Mouse (Mus musculus): Measurements from ENCODE around the gene Gm9922. TPM values are rescaled to one million over a fixed set of nuclear protein-coding genes. Genes with fewer than 3 reads are reported as not detected.

The Gm9922 gene
- polyA plus RNA-seq (2015; fragmentation: Nextera tagmentation; extraction: Ambion mirVana): 4.7 and 6.2 TPM in 2 replicates

DNA sequence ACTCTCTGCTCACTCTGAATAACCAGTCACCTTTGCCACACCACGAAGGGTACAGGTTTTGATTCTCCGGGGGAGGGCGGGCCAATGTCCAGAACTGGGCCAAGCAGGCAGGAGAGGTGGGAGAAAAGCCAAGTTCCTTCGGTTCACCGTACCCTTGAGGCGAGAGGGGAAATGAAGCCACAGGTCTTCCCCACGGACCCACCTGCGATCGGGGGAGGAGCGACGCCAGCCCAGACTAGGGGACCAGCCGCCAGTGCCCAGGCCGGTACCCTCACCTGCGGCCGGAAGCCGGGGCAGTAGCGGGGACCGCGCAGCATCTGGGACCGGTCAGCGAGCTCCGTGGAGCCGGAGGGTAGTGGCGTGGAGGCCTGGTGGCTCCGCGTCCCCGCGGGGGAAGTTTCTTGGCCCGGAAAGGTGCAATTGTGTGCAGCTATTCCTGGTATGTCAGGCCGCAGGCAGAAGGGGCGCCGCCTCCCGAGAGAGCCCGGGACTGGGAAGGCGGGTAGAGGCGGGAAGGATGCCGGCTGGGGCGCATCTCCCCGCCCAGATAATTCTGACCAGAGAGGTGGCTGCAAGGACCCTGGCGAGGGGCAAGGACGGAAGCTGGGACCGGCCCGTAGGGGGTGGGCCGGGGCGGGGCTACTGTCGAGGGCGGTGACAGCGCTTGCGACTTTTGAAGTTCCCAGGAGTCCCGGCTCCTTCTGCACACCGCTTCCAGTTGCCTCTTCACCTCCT lies at the start of gene Gm9922, which contains the start of gene Lmo7:
Gene Gm9922, minus strand, starts transcription at position 578 of the 735 bp plus-strand sequence.
Gene Lmo7, plus strand, starts transcription at position 721 of the 735 bp plus-strand sequence.
- no peaks in the 10 kb centered on the region for H3K36me3 ChIP-seq
- WGBS: under 1% methylated on average over 49 of the region's 51 CpGs
- ATAC-seq (ENCODE audit: insufficient number of reproducible peaks, low FRiP score, low TSS enrichment, low read depth): peak; percentile 80
- H3K4me2 ChIP-seq: peak within 1 kb of the TSS; percentile 74
- 0 out of 2 replicates have a peak, but pooled peaks cover 3% of the 10 kb centered on the region for H3K27me3 ChIP-seq
- peaks cover 26% of the 10 kb centered on the region; the same call in 1 of the 2 replicates for H3K4me1 ChIP-seq
- peak within 1 kb of the TSS; percentile 32 for H3K9ac ChIP-seq
- H3K9me3 ChIP-seq: no peaks in the 10 kb centered on the region
- H3K27ac ChIP-seq: peak within 1 kb of the TSS; percentile 65
- peak within 1 kb of the TSS; percentile 56 for H3K4me3 ChIP-seq

GRCm38 (mm10) chr14:101778426-101778825 lies 48.8 kb upstream of the Gm9922 start:
- H3K4me3 ChIP-seq: no peak overlapping the region
- H3K9me3 ChIP-seq: no peaks in the 10 kb centered on the region
- ATAC-seq (ENCODE audit: insufficient number of reproducible peaks, low FRiP score, low TSS enrichment, low read depth): no peak
- 93% methylated on average over 3 of the region's 3 CpGs for WGBS
- H3K4me1 ChIP-seq: no peaks in the 10 kb centered on the region
- H3K36me3 ChIP-seq: no peaks in the 10 kb centered on the region
- H3K9ac ChIP-seq: no peak overlapping the region
- no peaks in the 10 kb centered on the region for H3K27me3 ChIP-seq
- no peak overlapping the region for H3K27ac ChIP-seq
- H3K4me2 ChIP-seq: no peak overlapping the region

DNA sequence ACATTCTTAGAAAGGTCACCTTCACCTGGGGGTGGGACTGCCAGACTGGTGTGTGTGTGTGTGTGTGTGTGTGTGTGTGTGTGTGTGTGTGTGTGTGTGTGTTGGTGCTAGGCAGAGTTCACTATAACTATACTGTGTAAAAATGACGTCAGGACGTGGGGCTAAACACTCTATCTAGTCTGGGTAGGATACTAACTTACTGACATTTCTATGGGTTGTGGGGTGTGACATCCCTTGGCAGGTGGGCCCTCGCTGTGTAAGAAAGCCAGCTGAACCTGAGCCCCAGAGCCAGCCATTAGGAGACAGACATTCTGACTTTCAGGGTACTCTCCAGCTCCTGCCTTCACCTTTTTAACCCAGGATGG lies 47.5 kb upstream of the Gm9922 start:
- Histone ChIP-seq H3K27ac (no peak overlapping the region), H3K4me3 (no peak overlapping the region), H3K9ac (no peak overlapping the region), H3K27me3 (no peaks in the 10 kb centered on the region), H3K4me1 (no peaks in the 10 kb centered on the region), H3K36me3 (no peaks in the 10 kb centered on the region), H3K4me2 (no peak overlapping the region), H3K9me3 (no peaks in the 10 kb centered on the region)
- 49% methylated on average over 3 of the region's 3 CpGs for WGBS
- ATAC-seq (ENCODE audit: insufficient number of reproducible peaks, low FRiP score, low TSS enrichment, low read depth): no peak

DNA sequence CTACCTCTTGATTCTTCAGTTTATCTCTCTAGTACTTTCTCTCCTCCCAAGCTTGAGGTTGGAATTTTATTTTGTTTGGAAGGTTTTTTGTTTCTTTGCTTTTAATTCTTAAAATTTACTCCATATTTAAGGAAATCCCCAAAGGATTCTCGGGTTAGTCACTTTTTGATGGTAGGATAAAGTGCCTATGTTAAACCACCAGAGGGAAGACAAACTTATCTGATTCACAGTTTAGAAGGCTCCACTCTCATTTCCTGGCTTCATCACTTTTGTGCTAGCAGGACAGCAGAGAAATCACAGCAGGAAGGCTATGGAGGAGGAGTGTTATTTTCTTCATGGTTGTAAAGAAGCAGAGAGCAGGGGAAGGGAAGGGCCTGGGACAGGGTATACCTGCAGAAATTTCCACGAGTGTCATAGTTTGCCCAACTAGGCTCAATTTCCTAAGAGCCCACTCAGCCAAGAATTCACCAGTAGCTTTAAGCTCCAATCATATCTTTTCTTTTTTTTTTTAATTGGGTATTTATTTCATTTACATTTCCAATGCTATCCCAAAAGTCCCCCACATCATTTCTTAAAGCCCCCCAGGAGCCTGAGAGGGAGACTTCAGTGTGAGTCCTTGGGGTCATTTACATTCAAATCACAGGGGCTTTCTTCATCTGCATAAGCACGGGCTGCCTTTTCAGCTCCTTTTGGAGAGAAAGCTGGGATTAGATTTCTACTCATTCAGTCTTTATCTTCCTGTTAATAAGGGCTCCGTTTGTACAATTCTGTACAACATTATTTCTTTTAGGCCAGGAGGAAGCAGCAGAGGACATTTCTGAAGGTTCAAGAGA lies 46.9 kb upstream of the Gm9922 start:
- 38% methylated on average over 4 of the region's 4 CpGs for WGBS
- Histone ChIP-seq H3K4me3 (no peak overlapping the region), H3K27ac (no peak overlapping the region), H3K27me3 (no peaks in the 10 kb centered on the region), H3K9ac (no peak overlapping the region), H3K36me3 (no peaks in the 10 kb centered on the region), H3K4me1 (no peaks in the 10 kb centered on the region), H3K4me2 (no peak overlapping the region), H3K9me3 (no peaks in the 10 kb centered on the region)
- ATAC-seq (ENCODE audit: insufficient number of reproducible peaks, low FRiP score, low TSS enrichment, low read depth): no peak

DNA sequence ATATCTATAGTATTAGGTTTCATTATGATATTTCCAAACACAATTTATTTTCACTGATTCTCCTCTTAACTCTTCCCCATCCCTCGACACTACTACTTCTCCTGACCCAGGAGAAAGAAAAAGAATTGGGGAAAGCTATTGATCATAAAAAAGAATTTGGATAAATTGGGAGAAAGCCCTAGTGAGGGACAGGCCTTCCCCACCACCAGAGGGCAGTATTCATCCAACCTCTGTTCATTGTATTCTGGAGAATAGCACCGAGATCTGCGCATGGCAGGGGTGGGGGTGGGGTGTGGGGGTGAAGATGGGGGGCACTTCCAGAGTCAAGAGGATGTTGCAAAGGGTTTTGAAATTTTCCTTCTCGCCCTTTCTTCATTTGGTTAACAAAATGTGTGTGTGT lies 45.0 kb upstream of the Gm9922 start:
- Histone ChIP-seq H3K27me3 (no peaks in the 10 kb centered on the region), H3K4me2 (no peak overlapping the region), H3K9ac (no peak overlapping the region), H3K4me3 (no peak overlapping the region), H3K9me3 (no peaks in the 10 kb centered on the region), H3K36me3 (no peaks in the 10 kb centered on the region), H3K27ac (no peak overlapping the region), H3K4me1 (no peaks in the 10 kb centered on the region)
- no peak for ATAC-seq (ENCODE audit: insufficient number of reproducible peaks, low FRiP score, low TSS enrichment, low read depth)
- 58% methylated on average over 4 of the region's 4 CpGs for WGBS

DNA sequence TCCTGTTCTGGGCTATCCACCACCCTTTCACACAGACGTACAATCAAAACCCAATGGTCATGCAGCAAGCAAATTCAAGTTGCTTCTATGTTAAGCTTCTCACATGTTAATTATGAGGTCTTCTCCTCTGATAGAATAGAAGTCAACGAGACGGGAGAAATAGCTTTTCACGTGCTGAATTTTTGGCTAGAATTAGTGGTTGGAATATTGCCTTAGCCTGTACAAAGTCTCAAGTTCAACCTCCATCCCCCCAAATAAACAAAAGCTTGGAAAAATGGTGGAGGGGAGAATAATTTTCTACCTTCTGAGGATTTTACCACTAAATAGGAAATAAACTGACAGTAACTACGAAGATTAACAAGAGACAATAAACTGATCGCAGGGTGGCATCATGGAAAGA lies 42.1 kb upstream of the Gm9922 start:
- no peak overlapping the region for H3K27ac ChIP-seq
- no peak overlapping the region for H3K9ac ChIP-seq
- H3K4me2 ChIP-seq: no peak overlapping the region
- H3K9me3 ChIP-seq: no peaks in the 10 kb centered on the region
- WGBS: 88% methylated on average over 6 of the region's 6 CpGs
- H3K27me3 ChIP-seq: no peaks in the 10 kb centered on the region
- no peak overlapping the region for H3K4me3 ChIP-seq
- no peaks in the 10 kb centered on the region for H3K36me3 ChIP-seq
- ATAC-seq (ENCODE audit: insufficient number of reproducible peaks, low FRiP score, low TSS enrichment, low read depth): no peak
- no peaks in the 10 kb centered on the region for H3K4me1 ChIP-seq

DNA sequence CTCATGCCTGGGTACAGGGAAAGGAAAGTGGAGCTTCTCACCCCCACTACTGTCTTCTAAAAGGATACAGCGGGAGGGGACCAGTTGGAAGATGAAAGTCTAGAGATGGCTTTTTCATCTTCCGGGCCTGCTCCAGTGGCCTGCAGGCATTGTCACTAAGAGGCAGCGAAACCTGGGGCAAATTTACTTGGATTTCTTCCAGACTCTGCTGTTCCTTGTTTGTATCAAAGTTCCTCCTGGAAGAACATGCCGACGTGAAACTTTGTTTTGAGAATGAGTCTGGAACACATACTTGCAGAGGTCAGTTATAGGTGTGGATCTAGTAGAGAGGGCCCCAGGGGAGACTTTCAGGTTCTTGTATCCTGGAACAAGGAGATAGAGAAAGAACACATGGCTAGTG lies 41.7 kb upstream of the Gm9922 start:
- Histone ChIP-seq H3K9me3 (no peaks in the 10 kb centered on the region), H3K27me3 (no peaks in the 10 kb centered on the region), H3K36me3 (no peaks in the 10 kb centered on the region), H3K27ac (no peak overlapping the region), H3K4me2 (no peak overlapping the region), H3K9ac (no peak overlapping the region), H3K4me3 (no peak overlapping the region), H3K4me1 (no peaks in the 10 kb centered on the region)
- 73% methylated on average over 5 of the region's 5 CpGs for WGBS
- ATAC-seq (ENCODE audit: insufficient number of reproducible peaks, low FRiP score, low TSS enrichment, low read depth): no peak

GRCm38 (mm10) chr14:101763762-101764295 lies 34.2 kb upstream of the Gm9922 start:
- Histone ChIP-seq H3K27me3 (no peaks in the 10 kb centered on the region), H3K4me3 (no peak overlapping the region), H3K9me3 (no peaks in the 10 kb centered on the region), H3K36me3 (no peaks in the 10 kb centered on the region), H3K4me1 (no peaks in the 10 kb centered on the region), H3K27ac (no peak overlapping the region), H3K4me2 (no peak overlapping the region), H3K9ac (no peak overlapping the region)
- no peak for ATAC-seq (ENCODE audit: insufficient number of reproducible peaks, low FRiP score, low TSS enrichment, low read depth)
- 38% methylated on average over 3 of the region's 3 CpGs for WGBS

DNA sequence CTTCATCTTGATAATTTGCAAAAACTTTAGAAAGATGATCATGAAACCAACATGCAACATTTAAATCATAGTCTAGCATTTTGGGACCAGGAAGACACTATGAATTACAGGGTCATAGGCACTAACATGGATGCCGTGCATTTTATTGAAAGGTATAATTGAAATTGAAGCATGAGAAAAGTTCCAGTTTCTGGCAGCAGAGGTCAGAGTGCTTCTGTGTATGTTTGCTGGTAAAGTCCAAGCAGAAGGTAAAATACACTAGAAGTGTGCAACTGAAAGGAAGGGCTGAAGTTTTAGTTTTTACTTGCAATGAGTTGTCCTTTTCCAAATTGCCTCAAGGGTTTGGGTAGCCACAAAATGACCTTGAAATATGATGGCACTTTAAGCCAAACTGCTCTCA lies 32.7 kb upstream of the Gm9922 start:
- no peak overlapping the region for H3K4me3 ChIP-seq
- H3K27ac ChIP-seq: no peak overlapping the region
- H3K36me3 ChIP-seq: no peaks in the 10 kb centered on the region
- ATAC-seq (ENCODE audit: insufficient number of reproducible peaks, low FRiP score, low TSS enrichment, low read depth): no peak
- no peaks in the 10 kb centered on the region for H3K27me3 ChIP-seq
- no peaks in the 10 kb centered on the region for H3K4me1 ChIP-seq
- no peak overlapping the region for H3K9ac ChIP-seq
- WGBS: 23% methylated on average over 1 of the region's 1 CpGs
- no peak overlapping the region for H3K4me2 ChIP-seq
- H3K9me3 ChIP-seq: no peaks in the 10 kb centered on the region

- no peak overlapping the region for H3K4me2 ChIP-seq
- no peak for ATAC-seq (ENCODE audit: insufficient number of reproducible peaks, low FRiP score, low TSS enrichment, low read depth)
- H3K4me3 ChIP-seq: no peak overlapping the region
- H3K9me3 ChIP-seq: no peaks in the 10 kb centered on the region
- H3K9ac ChIP-seq: no peak overlapping the region
- no peak overlapping the region for H3K27ac ChIP-seq
- no peaks in the 10 kb centered on the region for H3K4me1 ChIP-seq
- 52% methylated on average over 4 of the region's 4 CpGs for whole genome bisulfite sequencing
- H3K27me3 ChIP-seq: no peaks in the 10 kb centered on the region
- no peaks in the 10 kb centered on the region for H3K36me3 ChIP-seq
These were observed 25.8 kb upstream of the Gm9922 start for GRCm38 (mm10) chr14:101755425-101755824.

- H3K27me3 ChIP-seq: no peaks in the 10 kb centered on the region
- no peak for ATAC-seq (ENCODE audit: insufficient number of reproducible peaks, low FRiP score, low TSS enrichment, low read depth)
- H3K4me2 ChIP-seq: no peak overlapping the region
- no peak overlapping the region for H3K4me3 ChIP-seq
- peaks cover 6% of the 10 kb centered on the region; the same call in 1 of the 2 replicates for H3K4me1 ChIP-seq
- H3K27ac ChIP-seq: no peak overlapping the region
- H3K9ac ChIP-seq: no peak overlapping the region
- no peaks in the 10 kb centered on the region for H3K9me3 ChIP-seq
- 76% methylated on average over 4 of the region's 4 CpGs for WGBS
- H3K36me3 ChIP-seq: no peaks in the 10 kb centered on the region
These were observed 21.3 kb upstream of the Gm9922 start for GRCm38 (mm10) chr14:101750910-101751309.

DNA sequence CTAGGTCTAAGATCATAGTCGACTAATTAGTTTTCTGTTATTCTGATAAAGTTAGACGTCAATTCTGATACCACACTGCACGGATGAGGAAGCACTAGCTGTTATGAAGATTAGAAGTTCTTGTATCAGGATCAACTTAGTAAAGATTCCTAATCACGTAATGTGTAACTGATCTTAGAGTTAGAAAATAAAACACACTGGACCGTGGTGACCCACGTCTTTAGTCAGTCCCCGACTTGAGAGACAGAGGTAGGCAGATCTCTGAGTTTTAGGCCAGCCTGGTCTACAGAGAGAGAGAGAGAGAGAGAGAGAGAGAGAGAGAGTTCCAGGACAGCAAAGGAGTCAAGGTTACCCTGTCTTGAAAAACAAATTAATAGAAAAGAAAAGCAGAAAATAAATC lies 18.8 kb upstream of the Gm9922 start:
- no peak overlapping the region for H3K27ac ChIP-seq
- no peaks in the 10 kb centered on the region for H3K9me3 ChIP-seq
- no peak overlapping the region for H3K4me3 ChIP-seq
- no peak overlapping the region for H3K9ac ChIP-seq
- ATAC-seq (ENCODE audit: insufficient number of reproducible peaks, low FRiP score, low TSS enrichment, low read depth): no peak
- no peaks in the 10 kb centered on the region for H3K36me3 ChIP-seq
- no peak overlapping the region for H3K4me2 ChIP-seq
- H3K4me1 ChIP-seq: peaks cover 8% of the 10 kb centered on the region; the same call in 1 of the 2 replicates
- WGBS: 87% methylated on average over 7 of the region's 7 CpGs
- H3K27me3 ChIP-seq: no peaks in the 10 kb centered on the region
